Mouse (Mus musculus) heart, embryonic 14.5 days (tissue): ENCODE measurements at regions not wholly inside any gene's neighbourhood (a gene's known extent, or its start where the extent isn't known, plus 50 kb on each side); places are given as distances from the start of the nearest gene placed in this dataset.
"Not testable (repeated sequence)": the region's sequence is repeated elsewhere in the genome, so short reads cannot be mapped to it uniquely, and the experiment has no call there.

Source experiments
- ATAC-seq: fragments of 200-750 bp; cut with Nextera tagmentation; 2 replicates; pipeline ENCODE4 v1.8.0; 2017; ENCODE audit warnings: low read depth, moderate TSS enrichment; ENCODE audit not compliant: insufficient number of reproducible peaks, insufficient read depth, low FRiP score
- H3K27ac ChIP-seq, 2 experiments: fragments of 200-500 bp in 1 of 2; fragments of 300-500 bp in 1 of 2; sonication (generic) in 1 of 2; replicated peaks in 1 of 2; 2 replicates each; pipeline ENCODE4 v1.5.1; 2012 to 2014; ENCODE audit warnings: low read depth in 2 of 2, low read length in 2 of 2, control low read depth in 1 of 2, mild to moderate bottlenecking in 1 of 2, mixed read lengths in 1 of 2; ENCODE audit not compliant: control insufficient read depth in 1 of 2, insufficient read depth in 1 of 2
- H3K27me3 ChIP-seq: fragments of 300-500 bp; sonication (generic); 2 replicates; pipeline ENCODE4 v1.6.1; 2014; ENCODE audit warnings: mild to moderate bottlenecking, low read length, control low read depth; ENCODE audit not compliant: control insufficient read depth, insufficient read depth
- H3K36me3 ChIP-seq: fragments of 300-500 bp; sonication (generic); 2 replicates; pipeline ENCODE4 v1.6.1; 2014; ENCODE audit warnings: mild to moderate bottlenecking, control low read depth, low read length, mixed read lengths; ENCODE audit not compliant: control insufficient read depth, insufficient read depth
- H3K4me1 ChIP-seq, 2 experiments: fragments of 200-500 bp in 1 of 2; fragments of 300-500 bp in 1 of 2; sonication (generic) in 1 of 2; 2 replicates each; pipeline ENCODE4 v1.6.1; 2012 to 2014; ENCODE audit warnings: low read length in 2 of 2, control low read depth in 1 of 2, mixed read lengths in 1 of 2; ENCODE audit not compliant: control insufficient read depth in 2 of 2, insufficient read depth in 2 of 2
- H3K4me2 ChIP-seq: fragments of 300-500 bp; sonication (generic); 2 replicates; pipeline ENCODE4 v1.6.1; 2014; ENCODE audit warnings: mild to moderate bottlenecking, low read length
- H3K4me3 ChIP-seq, 2 experiments: fragments of 200-500 bp in 1 of 2; fragments of 300-500 bp in 1 of 2; sonication (generic) in 1 of 2; 2 replicates each; pipeline ENCODE4 v1.5.1; 2012 to 2014; ENCODE audit warnings: low read length in 2 of 2, mild to moderate bottlenecking in 2 of 2, control low read depth in 1 of 2, low read depth in 1 of 2, moderate library complexity in 1 of 2; ENCODE audit not compliant: control insufficient read depth in 1 of 2, insufficient read depth in 1 of 2
- H3K9ac ChIP-seq: fragments of 300-500 bp; sonication (generic); 2 replicates; pipeline ENCODE4 v1.6.1; 2014; ENCODE audit warnings: mild to moderate bottlenecking, low read length
- H3K9me3 ChIP-seq: fragments of 300-500 bp; sonication (generic); 2 replicates; pipeline ENCODE4 v1.6.1; 2016; ENCODE audit warnings: low read length, control low read depth; ENCODE audit not compliant: control insufficient read depth
- WGBS: fragments of 180-500 bp; shearing (Covaris S2); extraction: QIAGEN DNeasy Blood & Tissue Kit; methylation state at CpG from one replicate; pipeline ENCODE4 v1.1.7; 2014; 5-methylcytosine and 5-hydroxymethylcytosine counted together

GRCm38 (mm10) chr5:3141841-3142240, 199.4 kb upstream of the Cdk6 start:
- not testable (repeated sequence) for H3K4me1 ChIP-seq, H3K9ac ChIP-seq, H3K27me3 ChIP-seq, H3K27ac ChIP-seq, ATAC-seq, H3K4me3 ChIP-seq, H3K9me3 ChIP-seq, H3K36me3 ChIP-seq, H3K4me2 ChIP-seq
- WGBS: 85% methylated on average over 11 of the region's 11 CpGs

- WGBS: 38% methylated on average over 8 of the region's 11 CpGs
- not testable (repeated sequence) for H3K4me2 ChIP-seq, H3K27ac ChIP-seq, H3K4me1 ChIP-seq, H3K9ac ChIP-seq, H3K36me3 ChIP-seq, H3K27me3 ChIP-seq, ATAC-seq, H3K9me3 ChIP-seq, H3K4me3 ChIP-seq
Observed at GRCm38 (mm10) chr5:3146544-3147295, 194.6 kb upstream of the Cdk6 start.

- H3K9ac ChIP-seq, H3K27ac ChIP-seq, H3K27me3 ChIP-seq, H3K4me1 ChIP-seq, H3K9me3 ChIP-seq, H3K4me2 ChIP-seq, H3K36me3 ChIP-seq, ATAC-seq, H3K4me3 ChIP-seq: not testable (repeated sequence)
- 81% methylated on average over 5 of the region's 5 CpGs for WGBS
Observed at GRCm38 (mm10) chr5:3149886-3150285, 191.4 kb upstream of the Cdk6 start.

GRCm38 (mm10) chr5:3150766-3151165, 190.5 kb upstream of the Cdk6 start:
- H3K9ac ChIP-seq, H3K27me3 ChIP-seq, H3K4me2 ChIP-seq, H3K36me3 ChIP-seq, H3K9me3 ChIP-seq, H3K4me1 ChIP-seq, H3K27ac ChIP-seq, ATAC-seq, H3K4me3 ChIP-seq: not testable (repeated sequence)
- 73% methylated on average over 4 of the region's 4 CpGs for WGBS

GRCm38 (mm10) chr5:3151534-3152148, 189.6 kb upstream of the Cdk6 start:
- 16% methylated on average over 12 of the region's 12 CpGs for WGBS
- not testable (repeated sequence) for H3K36me3 ChIP-seq, H3K4me1 ChIP-seq, H3K9me3 ChIP-seq, ATAC-seq, H3K27me3 ChIP-seq, H3K27ac ChIP-seq
- peak overlapping the region; percentile 34 to 56; a peak in 3 of 4 replicates for H3K4me3 ChIP-seq
- H3K4me2 ChIP-seq: peak overlapping the region; percentile 69
- H3K9ac ChIP-seq: peak overlapping the region; percentile 55; the same call in 1 of the 2 replicates

- 25% methylated on average over 26 of the region's 26 CpGs for WGBS
- not testable (repeated sequence) for H3K36me3 ChIP-seq
- peak overlapping the region; percentile 55; the same call in 1 of the 2 replicates for H3K9ac ChIP-seq
Observed at GRCm38 (mm10) chr5:3152149-3152865, 189.0 kb upstream of the Cdk6 start.

GRCm38 (mm10) chr5:3165511-3165910, 175.8 kb upstream of the Cdk6 start:
- H3K36me3 ChIP-seq, H3K9ac ChIP-seq, H3K27me3 ChIP-seq, H3K4me2 ChIP-seq, H3K4me3 ChIP-seq, H3K27ac ChIP-seq, H3K9me3 ChIP-seq, H3K4me1 ChIP-seq, ATAC-seq: not testable (repeated sequence)
- 86% methylated on average over 2 of the region's 2 CpGs for WGBS

More at GRCm38 (mm10) chr5:3152149-3152865, 189.0 kb upstream of the Cdk6 start:
- H3K4me3 ChIP-seq: peak overlapping the region; percentile 34 to 56
- peak overlapping the region; percentile 69 for H3K4me2 ChIP-seq
- H3K27me3 ChIP-seq, H3K4me1 ChIP-seq, H3K9me3 ChIP-seq: not testable (repeated sequence)
- H3K27ac ChIP-seq: 0 out of 4 replicates have a peak overlapping the region, but pooled peaks of 1 of the 2 experiments have one; percentile 53
- ATAC-seq: peak; percentile 81
